Mouse (Mus musculus) forebrain, postnatal 0 days (tissue): Measurements from ENCODE around the gene Hist1h2bb. TPM values are rescaled to one million over a fixed set of nuclear protein-coding genes. Genes with fewer than 3 reads are reported as not detected.
"Not testable (repeated sequence)": the region's sequence is repeated elsewhere in the genome, so short reads cannot be mapped to it uniquely, and the experiment has no call there.

Experiments
- ATAC-seq: fragments of 200-750 bp; cut with Nextera tagmentation; 2 replicates; pipeline ENCODE4 v1.8.0; 2017; ENCODE audit warnings: mild to moderate bottlenecking, moderate library complexity
- DNase-seq: peaks from one replicate; pipeline ENCODE4 v3.0.0-alpha.2; 2015
- H3K27ac ChIP-seq: fragments of 300-500 bp; sonication (generic); 2 replicates; pipeline ENCODE4 v1.5.1; 2014; ENCODE audit warnings: low read depth, mild to moderate bottlenecking, antibody characterized with exemption, low read length, moderate library complexity, mixed read lengths
- H3K27me3 ChIP-seq: fragments of 300-500 bp; sonication (generic); 2 replicates; pipeline ENCODE4 v1.6.1; 2014; ENCODE audit warnings: mild to moderate bottlenecking, low read length, mixed read lengths; ENCODE audit not compliant: insufficient read depth
- H3K36me3 ChIP-seq: fragments of 300-500 bp; sonication (generic); 2 replicates; pipeline ENCODE4 v1.6.1; 2014; ENCODE audit warnings: mild to moderate bottlenecking, moderate library complexity; ENCODE audit not compliant: insufficient read depth
- H3K4me1 ChIP-seq: fragments of 300-500 bp; sonication (generic); 2 replicates; pipeline ENCODE4 v1.6.1; 2014; ENCODE audit warnings: antibody characterized with exemption; ENCODE audit not compliant: insufficient read depth
- H3K4me2 ChIP-seq: fragments of 300-500 bp; sonication (generic); 2 replicates; pipeline ENCODE4 v1.6.1; 2014; ENCODE audit warnings: low read depth, mild to moderate bottlenecking, moderate library complexity
- H3K4me3 ChIP-seq: fragments of 300-500 bp; sonication (generic); 2 replicates; pipeline ENCODE4 v1.5.1; 2014; ENCODE audit warnings: low read depth, low read length, mixed read lengths
- H3K9ac ChIP-seq: fragments of 300-500 bp; sonication (generic); 2 replicates; pipeline ENCODE4 v1.6.1; 2014; ENCODE audit warnings: mild to moderate bottlenecking
- H3K9me3 ChIP-seq: fragments of 300-500 bp; sonication (generic); 2 replicates; pipeline ENCODE4 v1.6.1; 2016; ENCODE audit warnings: low read length
- CTCF ChIP-seq: sonication (generic); IDR thresholded peaks from 2 replicates; pipeline ENCODE4 v1.5.1; 2016; ENCODE audit warnings: antibody characterized with exemption, control low read depth, low read depth
- WGBS: fragments of 180-500 bp; shearing (Covaris S2); extraction: QIAGEN DNeasy Blood & Tissue Kit; methylation state at CpG from one replicate; pipeline ENCODE4 v1.1.7; 2014; 5-methylcytosine and 5-hydroxymethylcytosine counted together
- polyA plus RNA-seq: library from polyadenylated mRNA; unstranded; fragments of >200 nt; fragmentation: Nextera tagmentation; extraction: Ambion mirVana; gene quantifications from 2 replicates; pipeline ENCODE4 v1.2.1, GENCODE M21; 2015
- total RNA-seq: library from RNA; depleted of rRNA; stranded (reverse); fragments of >200 nt; gene quantifications from 2 replicates; pipeline ENCODE4 v1.2.3, GENCODE M21; 2014

Gene Hist1h2bb
- total and polyA plus RNA-seq, 2 experiments from 2014 or later: 647 TPM; not detected in 1

- Histone ChIP-seq H3K27ac (no peak overlapping the region), H3K27me3 (no peaks in the 10 kb centered on the region), H3K9me3 (no peaks in the 10 kb centered on the region), H3K4me2 (no peak overlapping the region), H3K4me3 (no peak overlapping the region), H3K9ac (no peak overlapping the region), H3K36me3 (no peaks in the 10 kb centered on the region), H3K4me1 (peaks cover 15% of the 10 kb centered on the region)
- WGBS: 64% methylated on average over 1 of the region's 1 CpGs
- no peak for DNase-seq
- no peak for TF ChIP-seq CTCF
- ATAC-seq: no peak
Observed at GRCm38 (mm10) chr13:23765172-23765513, 18.6 kb downstream of the Hist1h2bb start.

GRCm38 (mm10) chr13:23766772-23767171, 20.2 kb downstream of the Hist1h2bb start:
- peaks cover 11% of the 10 kb centered on the region; the same call in 1 of the 2 replicates for H3K4me1 ChIP-seq
- no peaks in the 10 kb centered on the region for H3K36me3 ChIP-seq
- H3K4me2 ChIP-seq: no peak overlapping the region
- no peak overlapping the region for H3K4me3 ChIP-seq
- no peak overlapping the region for H3K27ac ChIP-seq
- no peaks in the 10 kb centered on the region for H3K9me3 ChIP-seq
- no peak overlapping the region for H3K9ac ChIP-seq
- H3K27me3 ChIP-seq: no peaks in the 10 kb centered on the region
- TF ChIP-seq CTCF: no peak
- ATAC-seq: no peak
- no peak for DNase-seq

DNA sequence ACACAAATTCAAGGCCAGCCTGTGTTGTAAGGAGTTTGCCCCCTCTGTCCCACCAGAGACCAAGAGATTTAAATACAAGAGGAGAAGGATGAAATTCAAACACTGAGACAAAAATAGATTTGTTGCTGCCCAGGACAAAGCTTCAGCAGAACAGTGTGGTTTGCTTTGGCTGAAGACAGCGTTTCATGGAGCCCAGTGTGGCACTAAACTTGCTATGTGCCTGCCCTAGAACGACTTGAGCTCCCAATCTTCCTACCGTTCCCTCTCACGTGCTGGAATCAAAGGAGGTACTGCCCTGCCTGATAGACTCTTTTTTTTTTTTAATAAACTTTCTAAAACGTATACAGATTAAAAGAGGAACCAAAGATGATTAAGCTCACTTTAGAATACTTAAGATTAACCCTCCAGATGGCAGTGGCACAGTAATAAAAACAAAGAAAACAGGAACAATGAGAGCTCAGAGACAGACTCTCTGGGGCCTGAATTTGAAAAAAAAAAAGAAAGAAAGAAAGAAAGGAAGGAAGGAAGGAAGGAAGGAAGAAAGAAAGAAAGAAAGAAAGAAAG, 22.4 kb downstream of the Hist1h2bb start:
- H3K4me2 ChIP-seq: no peak overlapping the region
- H3K9me3 ChIP-seq: no peaks in the 10 kb centered on the region
- TF ChIP-seq CTCF: no peak
- no peak overlapping the region for H3K9ac ChIP-seq
- DNase-seq (no peak), ATAC-seq (no peak)
- no peak overlapping the region for H3K27ac ChIP-seq
- H3K36me3 ChIP-seq: no peaks in the 10 kb centered on the region
- 31% methylated on average over 5 of the region's 5 CpGs for WGBS
- H3K4me3 ChIP-seq: no peak overlapping the region
- H3K27me3 ChIP-seq: no peaks in the 10 kb centered on the region
- peaks cover 7% of the 10 kb centered on the region; the same call in 1 of the 2 replicates for H3K4me1 ChIP-seq

- not testable (repeated sequence) for H3K4me2 ChIP-seq, H3K9ac ChIP-seq, H3K4me1 ChIP-seq, H3K9me3 ChIP-seq, H3K27me3 ChIP-seq, ATAC-seq, DNase-seq, H3K4me3 ChIP-seq, H3K36me3 ChIP-seq, H3K27ac ChIP-seq
- 94% methylated on average over 2 of the region's 2 CpGs for WGBS
Observed at GRCm38 (mm10) chr13:23769613-23770012, 23.1 kb downstream of the Hist1h2bb start, which contains the start of gene Trim38. Trim38 (plus strand) TSS chr13:23769913.

GRCm38 (mm10) chr13:23772561-23773313, 26.2 kb downstream of the Hist1h2bb start:
- Histone ChIP-seq H3K27ac (no peak overlapping the region), H3K4me3 (no peak overlapping the region), H3K9me3 (no peaks in the 10 kb centered on the region), H3K4me2 (peak overlapping the region; percentile 23), H3K4me1 (no peaks in the 10 kb centered on the region), H3K9ac (no peak overlapping the region), H3K27me3 (no peaks in the 10 kb centered on the region), H3K36me3 (no peaks in the 10 kb centered on the region)
- no peak for TF ChIP-seq CTCF
- ATAC-seq: peak; percentile 93
- 28% methylated on average over 21 of the region's 21 CpGs for WGBS
- peak; percentile 46 for DNase-seq

- H3K36me3 ChIP-seq: no peaks in the 10 kb centered on the region
- no peak overlapping the region for H3K9ac ChIP-seq
- TF ChIP-seq CTCF: no peak
- 96% methylated on average over 7 of the region's 7 CpGs for WGBS
- H3K27me3 ChIP-seq: no peaks in the 10 kb centered on the region
- H3K4me2 ChIP-seq: no peak overlapping the region
- ATAC-seq (no peak), DNase-seq (no peak)
- H3K9me3 ChIP-seq: no peaks in the 10 kb centered on the region
- no peaks in the 10 kb centered on the region for H3K4me1 ChIP-seq
- H3K4me3 ChIP-seq: no peak overlapping the region
- H3K27ac ChIP-seq: no peak overlapping the region
Observed at GRCm38 (mm10) chr13:23778339-23778738, 31.8 kb downstream of the Hist1h2bb start.

GRCm38 (mm10) chr13:23779025-23779424, 32.5 kb downstream of the Hist1h2bb start:
- H3K4me2 ChIP-seq: no peak overlapping the region
- H3K4me1 ChIP-seq: no peaks in the 10 kb centered on the region
- no peaks in the 10 kb centered on the region for H3K9me3 ChIP-seq
- no peak for TF ChIP-seq CTCF
- WGBS: 87% methylated on average over 4 of the region's 4 CpGs
- H3K36me3 ChIP-seq: no peaks in the 10 kb centered on the region
- H3K27ac ChIP-seq: no peak overlapping the region
- no peak overlapping the region for H3K4me3 ChIP-seq
- H3K27me3 ChIP-seq: no peaks in the 10 kb centered on the region
- ATAC-seq (no peak), DNase-seq (no peak)
- H3K9ac ChIP-seq: no peak overlapping the region
